Mouse (Mus musculus): ENCODE measurements around the gene Wdr86. TPM values are rescaled to one million over a fixed set of nuclear protein-coding genes. Genes with fewer than 3 reads are reported as not detected.
"Not testable (repeated sequence)": the region's sequence is repeated elsewhere in the genome, so short reads cannot be mapped to it uniquely, and the experiment has no call there.

Wdr86 gene
- 14.2 and 16.9 TPM in 2 replicates for polyA plus RNA-seq (2014; fragmentation: Nextera tagmentation; extraction: Ambion mirVana)

DNA sequence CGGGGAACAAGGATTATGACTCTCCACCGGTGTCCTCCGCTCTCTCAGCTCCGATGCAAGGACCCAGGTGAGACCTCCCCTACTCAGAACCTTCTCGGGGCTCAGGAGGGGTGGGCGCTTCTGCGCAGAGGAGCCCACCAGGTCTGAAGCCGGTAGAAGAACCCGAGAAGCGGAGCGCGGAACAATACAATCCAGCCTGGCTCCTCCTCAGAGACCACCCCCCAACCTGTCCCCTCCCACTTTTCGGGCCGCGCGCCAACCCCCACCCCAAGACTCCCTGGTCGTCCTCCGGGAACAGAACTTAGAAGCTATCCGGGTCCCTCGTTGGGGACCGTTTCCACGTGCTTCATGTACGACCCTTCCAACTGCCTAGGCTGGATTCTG is at the start of gene Wdr86:
Gene Wdr86 (minus strand): TSS at position 240 of the 384 bp plus-strand sequence.
- Histone ChIP-seq H3K4me1 (ENCODE audit: control insufficient read depth, insufficient read depth, low read length) (0 out of 2 replicates have a peak, but pooled peaks cover 5% of the 10 kb centered on the region), H3K9me3 (ENCODE audit: control insufficient read depth, low read length) (no peaks in the 10 kb centered on the region), H3K27ac (ENCODE audit: low read depth, low read length) (no peak within 1 kb of the TSS), H3K4me2 (ENCODE audit: low read depth) (peak within 1 kb of the TSS; percentile 54), H3K36me3 (ENCODE audit: control insufficient read depth, insufficient read depth, low read length) (no peaks in the 10 kb centered on the region), H3K9ac (ENCODE audit: low read length) (peak within 1 kb of the TSS; percentile 61), H3K27me3 (ENCODE audit: control insufficient read depth, insufficient read depth, low read length) (peaks cover 28% of the 10 kb centered on the region), H3K4me3 (ENCODE audit: low read depth, low read length) (peak within 1 kb of the TSS; percentile 45)
- DNase-seq (ENCODE audit: low spot score): peak; percentile 58
- WGBS: under 1% methylated on average over 23 of the region's 23 CpGs
- no peak for ATAC-seq (ENCODE audit: insufficient read depth, low FRiP score, low TSS enrichment)

DNA sequence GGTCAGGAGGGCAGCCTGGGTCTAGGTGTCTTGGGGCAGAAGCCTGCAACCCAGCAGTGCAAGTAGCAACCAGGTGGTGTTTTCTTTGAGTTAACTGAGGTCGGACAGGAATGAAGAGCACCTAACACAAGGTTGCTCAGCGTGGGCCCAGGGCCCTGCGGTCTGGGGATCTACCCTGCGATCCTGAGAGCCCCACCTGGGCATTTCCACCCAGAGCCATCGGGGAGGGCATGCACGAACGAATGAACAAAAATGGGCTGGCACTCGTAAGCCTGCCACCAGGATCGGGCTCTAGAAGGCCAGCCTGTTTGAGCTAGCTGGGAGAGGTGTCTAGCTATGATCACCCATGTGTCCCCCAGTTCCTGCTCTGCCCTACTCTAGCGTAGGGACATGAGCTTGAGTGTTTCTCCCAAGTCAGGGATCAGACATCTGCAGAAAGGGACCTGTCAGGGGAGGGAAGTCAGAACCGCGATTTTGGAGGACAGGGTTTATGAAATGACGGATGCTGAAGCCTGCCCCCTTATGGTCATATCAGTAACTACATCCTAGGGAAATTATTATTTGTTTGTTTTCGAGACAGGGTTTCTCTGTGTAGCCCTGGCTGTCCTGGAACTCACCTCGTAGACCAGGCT is 49.5 kb upstream of the Wdr86 start:
- DNase-seq (ENCODE audit: low spot score): no peak
- H3K9ac ChIP-seq (ENCODE audit: low read length): no peak overlapping the region
- no peak for ATAC-seq (ENCODE audit: insufficient read depth, low FRiP score, low TSS enrichment)
- H3K27me3 ChIP-seq (ENCODE audit: control insufficient read depth, insufficient read depth, low read length): no peaks in the 10 kb centered on the region
- H3K36me3 ChIP-seq (ENCODE audit: control insufficient read depth, insufficient read depth, low read length): no peaks in the 10 kb centered on the region
- H3K4me1 ChIP-seq (ENCODE audit: control insufficient read depth, insufficient read depth, low read length): no peaks in the 10 kb centered on the region
- WGBS: 53% methylated on average over 15 of the region's 15 CpGs
- no peak overlapping the region for H3K27ac ChIP-seq (ENCODE audit: low read depth, low read length)
- H3K4me2 ChIP-seq (ENCODE audit: low read depth): no peak overlapping the region
- no peak overlapping the region for H3K4me3 ChIP-seq (ENCODE audit: low read depth, low read length)
- no peaks in the 10 kb centered on the region for H3K9me3 ChIP-seq (ENCODE audit: control insufficient read depth, low read length)

GRCm38 (mm10) chr5:24779321-24779720 is 48.8 kb upstream of the Wdr86 start:
- no peak overlapping the region for H3K4me2 ChIP-seq (ENCODE audit: low read depth)
- H3K36me3 ChIP-seq (ENCODE audit: control insufficient read depth, insufficient read depth, low read length): no peaks in the 10 kb centered on the region
- no peak overlapping the region for H3K9ac ChIP-seq (ENCODE audit: low read length)
- DNase-seq (ENCODE audit: low spot score): no peak
- no peaks in the 10 kb centered on the region for H3K9me3 ChIP-seq (ENCODE audit: control insufficient read depth, low read length)
- no peaks in the 10 kb centered on the region for H3K4me1 ChIP-seq (ENCODE audit: control insufficient read depth, insufficient read depth, low read length)
- no peak overlapping the region for H3K27ac ChIP-seq (ENCODE audit: low read depth, low read length)
- H3K4me3 ChIP-seq (ENCODE audit: low read depth, low read length): no peak overlapping the region
- no peak for ATAC-seq (ENCODE audit: insufficient read depth, low FRiP score, low TSS enrichment)
- H3K27me3 ChIP-seq (ENCODE audit: control insufficient read depth, insufficient read depth, low read length): no peaks in the 10 kb centered on the region

- H3K27ac ChIP-seq (ENCODE audit: low read depth, low read length): no peak overlapping the region
Measured at GRCm38 (mm10) chr5:24778843-24779140, 48.3 kb upstream of the Wdr86 start.

DNA sequence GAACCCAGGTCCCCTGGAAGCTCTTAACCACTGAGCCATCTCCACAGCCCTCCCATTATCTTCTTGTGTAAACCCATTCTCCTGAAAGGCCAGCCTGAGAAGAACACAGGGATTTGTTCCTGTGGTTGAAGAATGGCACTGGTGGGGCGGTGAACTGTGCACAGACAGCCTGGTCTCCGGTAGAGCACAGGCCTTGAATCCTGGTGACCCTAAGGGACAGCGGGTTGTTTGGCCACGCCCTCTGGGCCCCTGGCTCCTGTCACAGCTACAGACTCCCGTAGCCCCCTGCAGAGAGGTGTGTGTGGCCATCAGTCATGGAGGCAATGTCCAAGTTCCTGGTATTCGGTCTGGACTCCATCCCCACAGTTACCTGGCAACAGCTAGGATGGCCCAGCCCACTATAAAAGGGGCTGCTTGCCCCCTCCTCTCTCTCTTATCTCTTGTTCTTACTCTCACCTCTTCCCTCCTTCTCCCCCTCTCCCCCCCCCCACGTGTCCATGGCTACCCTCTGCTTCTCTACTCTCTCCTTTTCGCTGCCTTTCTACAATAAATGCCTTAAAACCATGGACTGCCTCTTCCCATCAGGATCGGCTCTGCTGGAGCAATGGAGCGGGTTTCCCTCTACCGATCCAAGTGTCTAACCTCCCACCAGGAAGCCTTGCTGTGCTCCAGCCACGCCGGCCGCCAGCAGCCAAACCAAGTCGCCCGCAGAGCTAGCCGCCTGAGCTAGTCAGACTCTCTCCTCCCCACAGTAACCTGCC is 47.7 kb upstream of the Wdr86 start:
- DNase-seq (ENCODE audit: low spot score) (no peak), ATAC-seq (ENCODE audit: insufficient read depth, low FRiP score, low TSS enrichment) (no peak)
- no peak overlapping the region for H3K27ac ChIP-seq (ENCODE audit: low read depth, low read length)
- no peak overlapping the region for H3K9ac ChIP-seq (ENCODE audit: low read length)
- peak overlapping the region; percentile 26; the same call in 1 of the 2 replicates for H3K4me2 ChIP-seq (ENCODE audit: low read depth)
- WGBS: 22% methylated on average over 17 of the region's 17 CpGs
- H3K4me3 ChIP-seq (ENCODE audit: low read depth, low read length): no peak overlapping the region
- H3K36me3 ChIP-seq (ENCODE audit: control insufficient read depth, insufficient read depth, low read length): no peaks in the 10 kb centered on the region
- no peaks in the 10 kb centered on the region for H3K9me3 ChIP-seq (ENCODE audit: control insufficient read depth, low read length)
- no peaks in the 10 kb centered on the region for H3K27me3 ChIP-seq (ENCODE audit: control insufficient read depth, insufficient read depth, low read length)
- no peaks in the 10 kb centered on the region for H3K4me1 ChIP-seq (ENCODE audit: control insufficient read depth, insufficient read depth, low read length)

More at GRCm38 (mm10) chr5:24778843-24779140, 48.3 kb upstream of the Wdr86 start:
- no peak overlapping the region for H3K4me3 ChIP-seq (ENCODE audit: low read depth, low read length)
- H3K4me2 ChIP-seq (ENCODE audit: low read depth): peak overlapping the region; percentile 26; the same call in 1 of the 2 replicates
- H3K4me1 ChIP-seq (ENCODE audit: control insufficient read depth, insufficient read depth, low read length): no peaks in the 10 kb centered on the region
- H3K36me3 ChIP-seq (ENCODE audit: control insufficient read depth, insufficient read depth, low read length): no peaks in the 10 kb centered on the region
- DNase-seq (ENCODE audit: low spot score) (no peak), ATAC-seq (ENCODE audit: insufficient read depth, low FRiP score, low TSS enrichment) (no peak)
- WGBS: 41% methylated on average over 13 of the region's 13 CpGs
- H3K9me3 ChIP-seq (ENCODE audit: control insufficient read depth, low read length): no peaks in the 10 kb centered on the region
- no peak overlapping the region for H3K9ac ChIP-seq (ENCODE audit: low read length)
- no peaks in the 10 kb centered on the region for H3K27me3 ChIP-seq (ENCODE audit: control insufficient read depth, insufficient read depth, low read length)

GRCm38 (mm10) chr5:24776681-24777080 is 46.2 kb upstream of the Wdr86 start:
- WGBS: 56% methylated on average over 4 of the region's 4 CpGs
- no peak overlapping the region for H3K27ac ChIP-seq (ENCODE audit: low read depth, low read length)
- H3K9me3 ChIP-seq (ENCODE audit: control insufficient read depth, low read length): no peaks in the 10 kb centered on the region
- DNase-seq (ENCODE audit: low spot score) (no peak), ATAC-seq (ENCODE audit: insufficient read depth, low FRiP score, low TSS enrichment) (no peak)
- no peak overlapping the region for H3K9ac ChIP-seq (ENCODE audit: low read length)
- no peaks in the 10 kb centered on the region for H3K27me3 ChIP-seq (ENCODE audit: control insufficient read depth, insufficient read depth, low read length)
- H3K4me3 ChIP-seq (ENCODE audit: low read depth, low read length): no peak overlapping the region
- no peaks in the 10 kb centered on the region for H3K4me1 ChIP-seq (ENCODE audit: control insufficient read depth, insufficient read depth, low read length)
- H3K36me3 ChIP-seq (ENCODE audit: control insufficient read depth, insufficient read depth, low read length): no peaks in the 10 kb centered on the region
- no peak overlapping the region for H3K4me2 ChIP-seq (ENCODE audit: low read depth)

- not testable (repeated sequence) for H3K27me3 ChIP-seq (ENCODE audit: control insufficient read depth, insufficient read depth, low read length); H3K27ac ChIP-seq (ENCODE audit: low read depth, low read length); H3K9ac ChIP-seq (ENCODE audit: low read length); H3K4me3 ChIP-seq (ENCODE audit: low read depth, low read length); H3K4me2 ChIP-seq (ENCODE audit: low read depth); H3K36me3 ChIP-seq (ENCODE audit: control insufficient read depth, insufficient read depth, low read length); H3K4me1 ChIP-seq (ENCODE audit: control insufficient read depth, insufficient read depth, low read length); ATAC-seq (ENCODE audit: insufficient read depth, low FRiP score, low TSS enrichment); DNase-seq (ENCODE audit: low spot score); H3K9me3 ChIP-seq (ENCODE audit: control insufficient read depth, low read length)
- WGBS: 94% methylated on average over 16 of the region's 16 CpGs
Measured at GRCm38 (mm10) chr5:24774549-24774948, 44.0 kb upstream of the Wdr86 start.

GRCm38 (mm10) chr5:24757816-24758215 is 27.3 kb upstream of the Wdr86 start, which contains the start of gene Crygn:
Gene Crygn (minus strand): TSS chr5:24758008.
- no peaks in the 10 kb centered on the region for H3K27me3 ChIP-seq (ENCODE audit: control insufficient read depth, insufficient read depth, low read length)
- no peaks in the 10 kb centered on the region for H3K9me3 ChIP-seq (ENCODE audit: control insufficient read depth, low read length)
- H3K4me2 ChIP-seq (ENCODE audit: low read depth): no peak within 1 kb of the TSS
- H3K4me1 ChIP-seq (ENCODE audit: control insufficient read depth, insufficient read depth, low read length): no peaks in the 10 kb centered on the region
- no peak within 1 kb of the TSS for H3K4me3 ChIP-seq (ENCODE audit: low read depth, low read length)
- DNase-seq (ENCODE audit: low spot score): no peak
- no peak within 1 kb of the TSS for H3K9ac ChIP-seq (ENCODE audit: low read length)
- no peak for ATAC-seq (ENCODE audit: insufficient read depth, low FRiP score, low TSS enrichment)
- H3K36me3 ChIP-seq (ENCODE audit: control insufficient read depth, insufficient read depth, low read length): no peaks in the 10 kb centered on the region
- WGBS: 43% methylated on average over 18 of the region's 18 CpGs
- no peak within 1 kb of the TSS for H3K27ac ChIP-seq (ENCODE audit: low read depth, low read length)

DNA sequence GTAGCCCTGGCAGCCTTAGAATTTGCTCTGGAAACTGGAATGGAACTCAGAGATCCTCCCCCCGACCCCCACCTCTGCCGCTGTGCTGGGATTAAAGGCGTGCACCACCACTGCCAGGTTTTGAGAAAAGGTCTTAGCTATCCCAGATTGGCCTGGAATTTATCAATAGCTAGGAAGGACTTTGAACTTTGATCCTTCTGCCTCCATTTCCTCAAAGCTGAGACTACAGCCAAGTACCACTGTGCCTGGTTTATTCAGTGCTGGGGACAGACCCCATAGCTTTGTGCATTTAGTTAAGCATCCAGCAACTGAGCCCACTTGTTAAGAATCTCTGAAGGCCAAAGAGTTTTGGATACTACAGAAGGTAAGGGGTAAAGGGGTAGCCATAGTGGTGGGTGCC is 26.4 kb upstream of the Wdr86 start:
- no peaks in the 10 kb centered on the region for H3K27me3 ChIP-seq (ENCODE audit: control insufficient read depth, insufficient read depth, low read length)
- H3K4me3 ChIP-seq (ENCODE audit: low read depth, low read length): no peak overlapping the region
- ATAC-seq (ENCODE audit: insufficient read depth, low FRiP score, low TSS enrichment) (no peak), DNase-seq (ENCODE audit: low spot score) (peak; percentile 2)
- no peak overlapping the region for H3K9ac ChIP-seq (ENCODE audit: low read length)
- no peak overlapping the region for H3K4me2 ChIP-seq (ENCODE audit: low read depth)
- WGBS: 71% methylated on average over 3 of the region's 3 CpGs
- H3K9me3 ChIP-seq (ENCODE audit: control insufficient read depth, low read length): no peaks in the 10 kb centered on the region
- no peaks in the 10 kb centered on the region for H3K36me3 ChIP-seq (ENCODE audit: control insufficient read depth, insufficient read depth, low read length)
- H3K4me1 ChIP-seq (ENCODE audit: control insufficient read depth, insufficient read depth, low read length): peaks cover 2% of the 10 kb centered on the region; the same call in 1 of the 2 replicates
- H3K27ac ChIP-seq (ENCODE audit: low read depth, low read length): no peak overlapping the region

Data from neural tube, embryonic 11.5 days (tissue).